Mouse (Mus musculus): ENCODE data around the gene Trappc1.

DNA sequence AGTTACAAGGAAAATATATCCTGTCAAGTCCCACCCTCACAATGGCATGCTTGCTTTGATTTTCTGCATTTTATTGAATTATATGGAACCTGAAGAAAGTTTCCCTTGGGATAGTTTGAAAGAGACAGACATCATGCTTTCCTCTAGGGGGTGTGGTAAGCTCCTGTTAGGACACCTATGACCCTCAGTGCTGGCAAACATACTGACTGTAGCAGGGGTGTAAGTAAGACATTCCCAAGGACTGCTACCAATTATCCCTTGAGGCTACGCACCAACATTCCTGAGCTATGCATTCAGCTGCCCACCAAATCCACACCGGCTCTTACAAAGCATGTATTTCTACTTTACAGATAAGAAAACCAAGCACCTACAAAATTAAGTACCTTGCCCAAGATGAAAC lies 38.7 kb downstream of the Trappc1 start:
- TF ChIP-seq CTCF (IDR thresholded peaks at IDR 0.05; ENCODE audit: low read depth, low read length) (no peak), POLR2A (IDR thresholded peaks at IDR 0.05; ENCODE audit: borderline replicate concordance, low read depth, low read length) (no peak)

Measured in bone marrow macrophage, adult 2 months (primary cell).